Mouse (Mus musculus) cerebellum, postnatal 14 days (tissue): ENCODE results near the gene D630039A03Rik.
A peak's percentile ranks its signal among the peaks of the same experiment; 100 is the strongest.

Source experiments
- DNase-seq, 2 experiments: peaks; one replicate each; pipeline ENCODE4 v3.0.0; 2021; ENCODE audit warnings: mixed read lengths in 2 of 2

D630039A03Rik gene

DNA sequence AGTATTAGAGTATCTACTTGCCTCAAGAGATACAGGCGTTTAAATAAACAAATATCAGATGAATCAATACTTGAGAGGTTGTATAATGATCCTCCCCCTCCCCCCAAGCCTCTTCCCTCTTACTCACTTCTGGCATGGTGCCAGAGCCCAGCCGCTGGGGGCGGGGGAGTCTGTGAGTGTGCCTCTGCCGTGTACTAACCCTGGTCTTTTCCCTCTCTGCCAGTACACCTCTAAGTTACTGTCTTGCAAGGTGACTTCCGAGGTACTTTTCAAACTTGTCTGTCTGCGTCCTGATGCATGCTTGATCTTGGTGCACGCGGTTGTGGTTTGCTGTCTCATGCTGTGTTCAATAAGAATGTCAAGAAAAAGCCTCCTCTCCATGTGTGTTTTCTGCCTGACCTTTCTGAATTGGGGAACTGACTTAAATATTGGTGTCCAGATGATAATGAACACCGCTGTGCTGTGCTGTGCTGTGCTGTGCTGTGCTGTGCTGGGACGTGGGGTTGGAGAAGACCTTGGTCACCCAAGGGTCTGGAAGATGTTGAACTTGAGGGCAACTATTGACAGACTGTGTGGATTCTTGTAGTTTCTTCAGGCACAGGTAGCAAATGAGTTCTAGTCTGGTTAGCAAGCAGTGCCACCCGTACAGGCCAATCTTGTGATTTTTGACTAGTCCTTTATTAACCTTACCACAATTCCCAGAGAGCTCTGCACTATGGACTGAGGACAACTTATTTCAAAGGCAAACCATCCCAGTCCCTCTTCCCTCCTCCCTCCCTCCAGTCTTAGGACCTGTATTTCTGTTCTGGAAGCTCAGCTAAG is 29.8 kb downstream of the D630039A03Rik start:
- DNase-seq, result peak in 1 of 2 experiments; percentile 47

DNA sequence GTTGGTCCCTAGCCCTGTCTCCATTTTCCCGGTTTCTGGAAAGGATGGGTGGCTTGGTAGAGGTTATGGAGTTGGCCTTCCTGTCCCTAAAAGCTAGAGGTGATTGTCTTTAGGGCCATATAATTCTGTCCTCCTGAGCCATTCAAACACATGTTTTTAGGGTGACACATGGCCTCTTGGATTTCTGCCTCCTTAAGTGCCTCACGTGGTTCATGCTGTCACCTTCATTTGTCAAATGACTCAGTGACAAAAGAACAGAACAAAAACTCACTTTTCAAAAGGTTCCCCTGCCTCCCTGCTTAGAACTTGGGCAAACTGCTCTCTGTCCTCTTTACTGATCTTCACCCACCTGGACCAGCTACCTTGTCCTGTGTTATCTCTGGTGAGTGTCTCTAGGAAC is 30.9 kb downstream of the D630039A03Rik start:
- DNase-seq, result no peak

DNA sequence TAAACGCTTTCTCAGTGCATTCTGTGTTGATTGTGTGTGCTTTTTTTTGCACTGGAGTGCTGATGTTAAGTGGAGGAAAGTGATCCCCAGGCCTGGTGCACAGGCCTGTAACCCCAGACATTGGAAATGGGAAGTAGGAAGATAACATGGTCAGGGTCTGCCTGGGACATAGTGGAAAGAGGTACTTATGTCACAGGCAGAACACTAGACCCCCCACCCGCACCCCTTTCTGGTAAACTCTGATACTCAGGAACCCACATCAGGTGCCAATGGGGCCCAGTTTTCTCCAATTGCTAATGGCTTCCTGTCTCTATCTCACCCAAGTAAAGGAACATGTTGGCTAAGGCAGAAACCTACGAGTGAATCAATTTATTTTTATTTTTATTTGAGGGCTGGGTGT is 31.6 kb downstream of the D630039A03Rik start:
- DNase-seq, result no peak

DNA sequence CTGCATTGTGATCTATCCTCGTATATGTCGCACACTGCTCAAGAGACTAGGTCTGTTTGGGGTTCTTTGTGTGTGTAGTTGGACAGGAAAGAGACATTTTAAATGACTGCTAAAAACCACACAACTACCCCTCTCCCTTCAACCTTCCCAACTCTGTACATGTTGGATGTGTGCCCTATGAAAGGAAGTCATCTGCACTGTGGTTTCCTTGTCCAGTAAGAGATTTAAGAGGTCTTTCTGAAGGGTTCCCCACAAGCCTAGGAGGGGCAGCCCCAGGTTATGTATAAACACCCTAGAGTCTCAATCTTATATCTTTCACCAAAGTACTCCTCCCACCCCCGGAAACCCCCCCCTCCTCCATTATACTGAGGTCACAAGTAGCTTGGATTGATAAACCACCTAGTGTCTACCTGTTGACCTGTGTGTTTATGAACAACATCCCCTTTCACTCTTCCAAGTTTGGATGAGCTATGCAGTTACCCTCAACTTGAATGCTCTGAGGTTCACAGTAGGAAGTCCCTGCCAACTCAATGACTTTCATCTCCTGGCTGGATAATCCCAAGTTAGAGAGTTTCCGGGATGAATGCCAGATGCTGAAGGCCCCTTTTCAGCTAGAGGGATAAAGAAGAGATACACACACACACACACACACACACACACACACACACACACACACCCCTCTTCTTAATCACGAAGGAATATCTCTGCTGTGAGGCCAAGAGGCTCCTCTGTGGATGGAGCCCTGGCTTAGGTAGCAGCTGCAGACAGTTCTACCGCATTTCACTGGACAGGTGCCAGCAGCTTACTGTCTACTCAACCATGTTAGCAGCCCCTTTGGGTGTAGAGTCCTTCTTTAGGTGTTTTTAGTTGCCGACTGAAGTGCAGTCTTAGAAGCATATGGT is 32.3 kb downstream of the D630039A03Rik start:
- DNase-seq, result peak in 1 of 2 experiments; percentile 29

DNA sequence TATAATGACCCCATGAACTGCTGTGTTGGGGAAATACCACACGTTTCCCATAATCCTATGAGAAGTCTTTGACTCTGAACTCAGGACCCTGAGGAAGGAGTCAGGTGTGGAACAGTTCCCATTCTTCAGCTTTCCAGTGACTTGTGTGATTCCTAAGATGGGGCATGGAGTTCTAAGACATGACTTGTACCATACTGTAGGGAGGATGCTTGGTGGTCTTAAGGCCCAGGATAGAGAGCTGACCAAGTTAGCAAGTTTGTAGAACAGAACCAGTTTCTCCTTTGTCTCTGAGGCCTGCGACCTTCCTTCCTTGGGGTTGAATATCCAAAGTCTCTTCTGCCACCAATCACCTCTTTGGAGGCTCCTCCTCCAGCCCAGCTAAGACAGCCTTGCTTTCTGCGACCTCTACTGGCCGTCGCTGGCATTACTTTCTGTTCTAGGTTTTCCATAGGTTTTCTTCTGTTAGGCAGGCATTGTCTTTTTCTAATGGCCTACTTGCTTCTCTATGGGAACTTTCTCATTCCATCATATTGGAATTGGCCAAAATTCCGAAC is 36.2 kb downstream of the D630039A03Rik start:
- peak; percentile 88 to 93 for DNase-seq

DNA sequence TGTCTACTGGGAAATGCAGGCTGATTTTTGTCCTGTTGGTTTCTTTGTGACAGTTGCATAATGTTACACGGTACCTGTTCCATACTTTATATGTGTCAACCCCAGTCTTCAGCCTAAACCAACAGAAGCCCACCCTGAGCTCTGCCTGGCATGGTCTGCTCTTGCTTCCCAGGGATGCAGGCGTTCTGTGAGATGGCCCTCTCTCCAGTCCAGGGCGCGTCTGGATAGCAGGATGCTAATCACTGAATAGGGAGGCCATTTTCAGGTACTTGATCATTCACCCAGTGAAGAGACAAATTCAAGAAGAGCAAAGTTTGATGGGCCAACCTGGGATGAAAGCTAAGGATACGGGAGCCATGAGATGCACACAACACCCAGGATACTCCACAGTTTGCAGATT is 37.0 kb downstream of the D630039A03Rik start:
- no peak for DNase-seq

DNA sequence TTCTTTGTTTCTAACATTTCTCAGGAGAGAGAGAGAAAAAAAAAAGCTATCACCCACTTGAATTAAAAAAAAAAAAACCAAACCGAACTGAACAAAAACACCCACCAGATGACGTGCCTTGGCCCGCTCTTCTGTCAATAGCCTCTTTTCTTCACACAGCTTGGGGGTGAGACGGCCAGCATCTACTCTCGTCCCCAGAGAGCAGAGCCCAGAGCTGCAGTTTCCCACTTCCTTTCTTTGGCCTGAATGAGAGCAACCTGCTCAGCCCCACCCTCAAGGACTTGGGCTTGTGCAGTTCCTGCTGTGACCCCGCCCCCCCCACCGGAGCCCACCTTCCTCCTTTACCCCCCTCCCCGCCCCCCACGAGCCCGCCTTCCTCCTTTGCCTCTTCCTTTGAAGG is 48.6 kb downstream of the D630039A03Rik start:
- DNase-seq, result no peak

DNA sequence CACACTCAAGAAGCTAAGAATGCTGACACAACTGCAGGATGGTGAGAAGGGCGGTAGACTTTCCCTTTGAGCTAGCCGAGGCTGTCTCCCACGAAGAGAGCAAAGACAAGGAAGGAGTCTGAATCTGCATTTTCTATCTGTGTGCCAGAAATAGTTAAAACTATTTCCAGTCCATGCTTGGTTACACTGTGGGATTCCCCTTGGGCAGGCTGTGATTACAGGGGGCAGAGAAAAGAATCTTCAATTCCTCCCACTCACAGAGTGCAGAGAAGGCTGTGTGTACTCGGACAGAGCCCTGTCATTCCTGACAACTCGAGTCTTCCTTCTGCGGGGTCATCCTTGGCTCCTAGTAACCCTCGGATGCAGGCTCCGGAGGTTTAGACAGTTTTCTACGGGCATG is 49.1 kb downstream of the D630039A03Rik start:
- no peak for DNase-seq

DNA sequence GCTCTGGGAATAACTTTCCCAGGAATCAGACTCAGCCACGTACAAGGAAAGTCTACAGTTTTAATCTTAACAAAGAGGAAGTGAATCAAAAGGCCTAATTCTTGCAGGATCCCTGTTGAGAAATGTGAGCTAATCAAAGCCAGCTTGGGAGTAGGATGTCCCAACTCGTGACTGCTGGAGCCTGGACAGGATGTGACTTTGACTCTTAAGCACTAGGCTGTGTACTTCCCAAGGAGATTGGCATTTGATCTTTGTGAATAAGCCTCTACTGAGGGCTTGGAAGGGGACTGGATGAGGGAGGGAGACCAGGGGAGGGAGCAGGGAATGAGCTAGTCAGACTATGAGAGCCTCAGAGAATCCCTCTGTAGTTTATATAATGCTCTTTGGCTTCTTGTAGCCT is 50.0 kb downstream of the D630039A03Rik start:
- DNase-seq, result no peak

DNA sequence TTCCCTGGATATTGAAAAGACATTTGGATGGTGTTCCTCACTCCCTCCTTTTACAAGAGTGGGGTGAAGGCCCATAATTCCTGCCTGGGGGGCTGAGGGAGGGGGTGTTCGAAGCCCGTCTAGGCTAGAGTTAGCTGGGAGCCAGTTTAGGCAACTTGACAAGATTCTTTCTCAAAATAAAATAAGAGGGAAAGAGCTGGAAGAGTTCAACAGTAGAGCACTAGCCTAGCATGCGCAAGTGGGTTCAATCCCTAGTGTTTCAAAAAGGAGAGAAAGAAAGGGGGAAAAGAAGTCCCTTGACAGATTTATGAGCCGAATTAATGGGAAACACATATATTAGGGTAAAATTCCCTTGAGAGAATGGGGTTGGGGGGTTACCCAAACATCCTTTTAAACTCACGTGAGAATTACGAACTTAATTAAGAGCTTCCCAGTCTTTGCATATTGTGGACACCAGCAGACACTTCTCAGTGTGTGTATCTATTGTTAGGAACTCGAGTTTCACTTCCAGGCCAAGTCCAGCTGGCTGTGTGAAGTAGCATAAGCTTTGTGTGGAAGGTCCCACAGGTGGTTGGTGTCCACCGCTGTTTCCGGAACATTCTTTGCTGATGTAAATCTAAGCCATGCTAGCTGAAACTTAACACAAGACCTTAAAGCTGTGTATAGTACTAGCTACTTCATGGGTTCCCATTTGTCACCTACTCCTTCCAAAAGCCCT is 53.7 kb downstream of the D630039A03Rik start:
- DNase-seq, result no peak

DNA sequence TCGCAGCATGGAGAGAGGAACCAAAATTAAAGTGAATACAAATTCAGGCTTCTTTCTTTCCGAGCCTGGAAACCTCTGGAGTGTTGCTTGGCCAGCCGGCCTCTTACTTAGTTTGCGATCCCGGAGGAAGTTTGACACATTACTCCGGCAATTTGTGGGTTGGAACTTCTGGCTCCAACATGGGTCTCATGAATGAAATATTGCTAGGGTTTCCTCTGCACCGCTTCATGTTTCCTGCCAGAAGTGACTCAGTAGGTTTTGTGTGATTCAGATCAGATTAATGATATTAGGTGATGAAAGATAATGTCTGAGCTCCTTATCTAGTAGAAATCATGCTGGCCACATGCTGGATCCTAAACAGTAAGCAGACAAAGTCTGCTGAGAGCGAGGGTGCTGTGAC is 54.2 kb downstream of the D630039A03Rik start:
- DNase-seq, result no peak

DNA sequence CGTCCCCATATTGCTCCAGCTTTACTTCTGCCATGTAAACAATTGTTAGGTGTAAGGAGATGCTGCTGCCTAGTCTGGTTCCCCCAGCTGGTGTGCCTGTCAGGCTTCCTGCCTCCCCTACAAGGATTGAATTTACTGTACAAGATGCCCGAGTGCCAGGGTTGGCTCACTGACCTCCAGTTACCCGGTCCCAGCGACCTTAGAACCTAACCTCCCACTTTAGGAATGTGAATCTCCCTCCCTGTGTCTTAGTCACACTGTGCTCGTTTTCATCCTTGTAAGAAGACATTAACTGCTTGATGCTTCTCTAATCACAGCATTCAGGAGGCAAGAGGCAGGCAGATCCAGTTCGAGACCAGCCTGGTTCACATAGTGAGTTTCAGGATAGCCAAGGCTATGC is 54.9 kb downstream of the D630039A03Rik start:
- DNase-seq, result no peak

DNA sequence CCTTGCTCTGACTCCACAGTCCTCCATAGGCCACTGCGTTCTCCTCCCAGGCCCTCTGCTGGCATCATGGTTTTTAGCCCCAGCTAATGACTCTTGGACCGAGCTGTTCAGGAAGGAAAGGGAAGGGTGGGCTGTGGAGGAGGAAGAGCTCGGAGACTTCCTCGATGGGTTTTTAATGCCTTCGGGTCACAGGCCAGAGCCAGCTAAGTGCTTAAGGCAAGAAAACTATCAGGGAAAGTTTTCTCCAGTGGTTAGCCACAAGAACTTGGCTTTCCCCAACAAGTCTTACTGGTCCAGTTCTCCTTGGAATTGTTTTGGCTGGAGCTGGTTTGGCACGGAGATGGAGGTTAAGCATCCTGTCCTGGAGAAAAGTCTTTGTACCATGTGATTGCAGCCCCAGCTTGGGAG is 55.9 kb downstream of the D630039A03Rik start:
- no peak for DNase-seq
